Mouse (Mus musculus) forelimb bud, embryonic 11.5 days (tissue): ENCODE measurements around the gene Scnn1g.

Experiments used
- DNase-seq: peaks from one replicate; pipeline ENCODE4 v3.0.0-alpha.2; 2012; ENCODE audit warnings: low read depth, low spot score

Gene Scnn1g

DNA sequence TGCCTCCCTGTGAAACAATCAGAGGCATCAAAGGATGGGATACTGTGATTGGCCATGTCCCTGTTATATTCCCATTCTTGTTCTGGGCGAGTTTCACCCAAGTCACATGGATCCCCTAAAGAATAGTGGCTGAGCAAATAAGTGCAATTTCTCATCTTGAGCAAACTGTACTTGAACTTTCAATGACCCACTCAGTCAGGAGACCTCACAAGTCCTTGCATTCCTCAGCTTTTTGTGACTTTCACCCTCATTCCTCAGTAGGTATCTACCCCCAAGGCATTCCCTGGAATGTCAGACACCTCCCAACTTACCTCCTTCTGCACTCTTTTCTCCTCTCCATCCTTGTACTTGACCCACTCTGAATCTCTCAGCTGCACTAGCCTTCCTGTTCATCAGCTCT lies 44.3 kb downstream of the Scnn1g start:
- no peak for DNase-seq

DNA sequence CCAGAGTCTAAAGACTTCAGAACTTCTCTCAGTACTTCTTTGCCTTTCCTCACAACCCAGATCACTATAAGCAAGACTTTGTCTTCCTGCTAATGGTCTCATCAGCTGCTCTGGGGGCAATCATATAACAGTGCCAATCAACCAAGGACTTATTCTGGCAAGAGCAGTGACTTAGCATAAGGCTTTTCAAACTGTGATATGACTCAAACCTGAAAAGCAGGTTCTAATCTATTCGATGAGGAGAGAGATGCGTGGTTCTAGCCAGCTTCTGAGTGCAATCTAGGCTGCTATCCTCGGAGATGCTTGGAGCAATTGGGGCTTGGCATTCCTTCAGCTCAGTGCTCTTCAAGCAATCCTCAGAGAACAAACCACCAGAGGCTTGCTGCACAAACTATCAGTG lies 44.7 kb downstream of the Scnn1g start:
- DNase-seq, result no peak

DNA sequence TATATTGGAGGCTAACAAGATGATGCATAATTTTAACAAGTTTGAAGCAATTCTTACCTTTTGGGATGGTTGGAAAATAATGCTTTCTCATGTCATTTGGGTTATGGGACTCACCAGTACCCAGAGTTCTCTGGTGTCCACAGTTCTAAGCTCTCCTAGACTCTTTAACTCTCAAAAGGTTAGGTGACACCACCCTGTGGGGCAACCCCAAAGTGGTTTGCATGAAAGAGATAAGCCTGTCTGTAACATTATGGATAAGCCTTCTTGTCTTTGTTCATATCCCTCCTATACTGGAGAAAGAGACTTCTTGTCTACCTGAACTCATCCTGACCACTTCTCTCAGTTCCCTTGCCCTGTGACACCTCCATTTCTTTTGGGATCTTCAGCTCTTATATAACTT lies 45.1 kb downstream of the Scnn1g start:
- DNase-seq, result no peak

DNA sequence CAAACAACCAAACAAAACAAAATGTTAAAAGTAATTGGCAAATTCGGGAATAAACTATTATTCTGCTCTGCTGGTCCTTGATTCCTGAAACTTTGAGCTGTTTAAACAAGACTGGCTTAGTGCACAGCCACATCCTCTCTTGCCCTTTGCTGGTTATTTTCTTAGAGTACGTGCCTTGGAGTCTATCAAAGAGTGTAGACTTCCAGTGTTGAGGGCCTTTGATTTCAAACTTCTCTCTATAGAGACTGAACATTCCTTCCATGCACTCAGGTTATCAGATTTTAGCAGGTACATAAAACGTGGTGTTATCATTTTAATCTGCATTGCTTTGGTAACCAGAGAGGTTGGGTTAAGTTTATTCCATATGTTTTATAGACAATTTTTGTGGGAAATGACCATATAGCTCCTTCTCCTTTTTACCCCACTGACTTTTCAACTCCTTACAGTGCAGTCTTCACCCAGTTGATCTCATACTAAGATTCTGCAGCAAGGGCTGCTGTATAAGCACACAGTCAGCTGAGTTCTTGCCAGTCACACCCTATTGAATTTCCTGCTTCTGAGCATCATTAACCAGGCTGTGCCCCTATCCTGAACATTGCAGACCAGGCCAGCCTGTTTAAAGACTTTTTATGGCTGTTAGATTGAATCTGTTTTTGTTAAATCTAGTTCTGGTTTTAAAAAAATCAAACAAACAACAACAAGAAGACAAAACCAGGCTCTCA lies 48.1 kb downstream of the Scnn1g start:
- DNase-seq, result no peak

DNA sequence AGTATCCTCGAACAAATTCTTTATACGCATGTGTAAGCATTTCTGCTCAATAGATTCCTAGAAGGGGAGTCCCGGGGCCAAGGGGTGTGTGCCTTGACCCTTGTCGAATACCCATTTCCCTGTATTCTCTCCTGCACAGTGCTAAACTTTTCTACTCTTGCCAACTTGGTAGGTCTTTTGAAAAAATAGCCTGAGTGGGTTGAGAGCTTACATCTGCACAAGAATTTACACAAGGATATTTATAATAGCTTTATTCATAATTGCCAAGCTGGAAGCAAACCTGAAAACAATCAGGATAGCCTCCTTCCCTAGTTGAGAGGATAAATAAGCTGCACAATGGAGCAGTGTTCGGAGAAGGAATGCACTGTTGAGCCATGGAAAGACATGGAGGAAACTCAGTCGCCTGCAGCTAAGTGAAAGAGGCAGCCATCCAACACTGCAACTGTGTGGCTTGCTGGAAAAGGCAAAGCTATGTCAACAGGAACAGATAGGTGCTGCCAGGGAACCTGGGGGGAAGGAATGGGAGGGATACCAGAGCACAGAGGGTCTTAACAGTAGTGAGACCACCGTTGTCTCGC lies 51.5 kb downstream of the Scnn1g start:
- no peak for DNase-seq

DNA sequence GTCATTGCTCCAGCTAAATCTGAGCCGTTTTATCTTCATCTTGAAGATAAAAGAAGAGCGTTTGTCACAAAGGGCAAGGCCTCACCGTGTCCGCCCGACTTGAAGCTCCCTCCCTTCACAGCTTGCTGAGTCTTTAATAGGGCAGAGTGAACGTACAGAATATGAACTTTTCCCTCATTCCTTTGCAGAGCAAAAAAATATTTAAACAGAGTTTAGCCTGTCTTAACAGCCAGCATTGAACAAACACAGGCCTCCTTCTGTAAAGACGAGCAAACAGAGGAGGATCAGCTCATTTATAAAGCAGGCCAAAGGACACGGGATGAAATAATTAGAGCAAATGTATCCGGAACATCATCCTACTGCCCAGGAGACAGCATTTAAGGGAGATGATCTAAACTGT lies 63.5 kb downstream of the Scnn1g start:
- no peak for DNase-seq

DNA sequence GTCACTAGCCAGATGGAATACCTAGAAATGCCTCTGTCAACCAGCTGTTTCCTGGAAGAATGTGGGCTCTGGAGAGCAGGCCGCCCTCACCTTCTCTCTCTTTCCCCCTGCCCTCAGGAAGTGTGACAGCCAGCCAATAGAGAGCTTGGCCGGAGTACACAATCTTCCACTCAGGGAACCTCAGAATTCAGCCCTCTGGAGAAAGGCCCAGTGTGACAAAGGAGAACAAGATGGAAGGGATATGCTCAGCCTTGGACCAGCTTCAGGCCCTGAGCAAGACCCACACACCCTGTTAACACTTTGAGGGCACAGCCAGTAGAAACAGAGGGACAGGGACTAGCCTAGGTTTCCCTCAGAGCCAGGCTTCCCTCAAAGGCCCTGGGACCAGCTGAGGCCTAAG lies 68.2 kb downstream of the Scnn1g start:
- DNase-seq, result no peak

DNA sequence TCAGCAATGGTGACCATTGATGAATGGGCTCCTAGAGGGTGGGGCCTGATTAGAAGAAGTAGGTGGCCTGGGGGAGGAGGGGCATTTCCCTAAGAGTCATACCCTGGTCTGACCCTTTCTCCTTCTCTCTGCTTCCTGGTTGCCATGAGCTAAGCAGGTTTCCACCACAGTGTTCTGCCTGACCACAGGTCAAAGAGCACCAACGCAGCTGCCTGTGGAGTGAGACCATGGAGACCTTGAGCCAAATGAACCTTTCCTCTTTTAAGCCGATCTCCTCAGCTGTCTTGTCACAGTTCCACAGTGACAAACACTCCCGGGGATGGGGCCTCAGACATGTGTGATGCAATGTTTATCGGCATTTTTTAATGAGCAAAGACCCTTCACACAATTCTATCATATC lies 68.7 kb downstream of the Scnn1g start:
- DNase-seq, result no peak

DNA sequence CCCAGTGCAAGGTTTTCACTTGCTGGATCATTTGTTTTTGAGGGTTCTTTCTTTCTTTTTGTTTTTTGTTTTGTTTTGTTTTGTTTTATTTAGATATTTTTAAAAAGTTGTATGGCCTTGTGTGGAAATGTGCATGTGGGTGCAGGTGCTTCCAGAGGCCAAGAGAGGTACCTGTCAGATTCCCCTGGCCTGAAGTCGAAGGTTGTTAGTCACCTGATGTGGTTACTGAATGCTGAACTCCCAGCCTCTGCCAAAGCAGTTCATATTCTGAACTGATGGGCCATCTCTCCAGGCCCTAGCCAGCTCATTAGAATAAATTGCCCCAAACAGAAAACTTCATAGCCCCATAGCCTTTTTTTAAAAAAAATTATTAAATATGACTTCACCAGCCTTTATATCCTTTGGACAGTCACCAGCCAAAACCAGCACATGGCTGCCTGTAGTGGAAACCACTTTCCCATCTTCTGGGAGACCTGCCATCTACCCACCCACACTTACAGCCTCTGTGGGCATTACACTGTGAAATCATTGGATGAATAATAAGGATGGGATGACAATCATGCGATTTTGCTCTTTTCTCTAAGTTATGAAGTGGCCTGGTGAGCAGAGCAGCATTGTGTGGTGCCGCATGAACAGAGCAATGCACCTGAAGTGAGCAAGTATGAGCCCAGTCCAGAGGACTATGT lies 71.7 kb downstream of the Scnn1g start:
- no peak for DNase-seq

DNA sequence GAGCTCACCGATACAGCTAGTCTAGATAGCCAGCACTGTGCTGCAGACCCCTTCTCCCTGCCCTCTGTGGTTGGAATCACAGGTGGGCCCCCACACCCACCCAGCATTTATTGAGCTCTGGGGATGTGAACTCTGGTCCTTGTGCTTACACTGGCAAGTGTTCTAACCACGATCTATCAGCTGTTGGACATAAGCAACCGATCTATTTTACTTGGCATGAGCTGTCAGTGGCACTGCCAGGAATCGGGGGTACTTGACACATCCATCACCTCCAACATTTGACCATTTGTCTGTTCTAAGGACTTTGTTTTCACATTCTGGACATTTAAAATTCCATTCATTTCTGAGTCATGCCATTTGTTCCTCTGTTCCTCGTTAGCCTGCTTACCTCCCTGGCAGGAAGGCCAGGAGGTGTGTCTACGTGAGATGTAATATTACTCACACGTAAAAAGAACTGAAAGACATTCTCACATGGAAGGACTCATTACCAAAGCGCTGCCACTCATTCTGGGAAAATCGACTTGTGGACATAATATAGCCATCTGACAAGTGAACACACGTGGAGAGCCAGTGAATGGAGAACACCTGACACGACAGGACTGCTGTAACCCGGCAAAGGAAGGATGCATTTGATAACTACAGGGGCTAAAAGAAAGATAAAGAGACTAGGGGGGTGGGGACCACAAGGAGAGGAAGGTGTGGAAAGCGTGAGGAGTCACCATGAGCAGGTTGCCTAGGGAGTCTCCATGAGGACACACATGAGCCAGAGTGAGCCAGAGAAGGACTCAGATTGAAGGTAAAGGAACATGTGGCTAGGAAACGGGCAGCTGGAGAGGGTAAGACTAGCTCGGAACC lies 73.7 kb downstream of the Scnn1g start:
- no peak for DNase-seq
